Mouse (Mus musculus) bone marrow, adult 2 months (tissue): ENCODE measurements at regions not wholly inside any gene's neighbourhood (a gene's known extent, or its start where the extent isn't known, plus 50 kb on each side); places are given as distances from the start of the nearest gene placed in this dataset.

ENCODE experiments used
- H3K27ac ChIP-seq: fragments of 200-500 bp; 2 replicates; pipeline ENCODE4 v1.5.1; 2012; ENCODE audit warnings: low read depth, mild to moderate bottlenecking, control low read depth, inconsistent platforms, low read length; ENCODE audit not compliant: control insufficient read depth, poor library complexity, insufficient read depth
- H3K4me1 ChIP-seq: fragments of 200-500 bp; 2 replicates; pipeline ENCODE4 v1.6.1; 2011; ENCODE audit warnings: low read length; ENCODE audit not compliant: control insufficient read depth, insufficient read depth
- H3K4me3 ChIP-seq: fragments of 200-500 bp; replicated peaks from 2 replicates; pipeline ENCODE3; 2011; ENCODE audit warnings: mild to moderate bottlenecking, low read depth, low read length, control low read depth; ENCODE audit not compliant: control insufficient read depth
- CTCF ChIP-seq: fragments of 200-500 bp; IDR thresholded peaks from 2 replicates; pipeline ENCODE4 v1.5.1; 2011; ENCODE audit warnings: low read length, control low read depth; ENCODE audit not compliant: control insufficient read depth, insufficient read depth
- POLR2A ChIP-seq: fragments of 200-500 bp; IDR thresholded peaks from 2 replicates; pipeline ENCODE4 v1.6.1; 2011; ENCODE audit warnings: low read depth, mild to moderate bottlenecking, control low read depth, low read length, borderline replicate concordance; ENCODE audit not compliant: control insufficient read depth
- WGBS: fragments of 180-500 bp; shearing (Covaris S2); methylation state at CpG from one replicate; pipeline ENCODE4 v1.1.7; 2018; 5-methylcytosine and 5-hydroxymethylcytosine counted together

DNA sequence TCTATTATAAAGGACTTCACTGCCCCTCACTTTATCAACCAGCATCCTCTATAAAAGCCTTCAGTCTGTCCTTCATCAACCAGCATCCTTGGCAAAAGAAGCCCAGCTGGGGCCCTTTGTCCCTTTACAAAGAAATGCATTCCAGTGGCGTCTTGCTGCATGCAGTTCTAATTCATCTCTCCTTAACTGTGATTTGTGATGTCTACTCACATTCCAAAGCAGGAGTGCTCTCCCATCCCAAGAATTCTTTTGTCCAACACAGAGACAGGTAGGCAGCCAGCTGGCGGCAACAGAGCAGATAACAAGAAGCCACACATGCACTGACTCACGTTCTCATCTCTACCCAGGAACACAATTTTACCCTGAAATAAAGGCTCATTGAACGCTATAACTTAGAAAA, 323.9 kb upstream of the Adgrl2 start:
- TF ChIP-seq CTCF, result no peak
- TF ChIP-seq POLR2A, result no peak
- no peaks in the 10 kb centered on the region for H3K4me1 ChIP-seq
- H3K4me3 ChIP-seq, result no peak overlapping the region
- WGBS, result 81% methylated on average over 4 of the region's 4 CpGs
- no peak overlapping the region for H3K27ac ChIP-seq

DNA sequence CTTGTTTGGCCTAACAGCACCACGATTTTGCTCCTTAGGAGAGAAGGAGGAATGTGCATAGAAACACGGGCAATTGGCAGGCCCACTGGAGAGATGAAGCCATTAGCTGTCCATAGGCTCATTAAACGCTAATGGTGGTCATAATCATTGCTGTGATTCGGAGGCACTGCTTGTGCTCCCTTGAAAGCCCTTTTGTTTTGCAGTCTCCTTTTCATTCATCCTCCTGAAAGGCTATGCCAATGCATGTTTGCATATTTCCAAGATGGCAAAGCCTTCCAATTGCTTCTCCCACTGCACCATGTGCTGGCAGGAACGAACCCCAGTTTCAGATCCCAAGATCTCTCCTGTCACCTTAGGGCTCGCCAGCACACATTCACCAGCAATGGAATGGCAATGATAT, 322.9 kb upstream of the Adgrl2 start:
- H3K4me3 ChIP-seq, result no peak overlapping the region
- TF ChIP-seq CTCF, result no peak
- no peak for TF ChIP-seq POLR2A
- no peaks in the 10 kb centered on the region for H3K4me1 ChIP-seq
- WGBS, result 84% methylated on average over 6 of the region's 6 CpGs
- no peak overlapping the region for H3K27ac ChIP-seq

DNA sequence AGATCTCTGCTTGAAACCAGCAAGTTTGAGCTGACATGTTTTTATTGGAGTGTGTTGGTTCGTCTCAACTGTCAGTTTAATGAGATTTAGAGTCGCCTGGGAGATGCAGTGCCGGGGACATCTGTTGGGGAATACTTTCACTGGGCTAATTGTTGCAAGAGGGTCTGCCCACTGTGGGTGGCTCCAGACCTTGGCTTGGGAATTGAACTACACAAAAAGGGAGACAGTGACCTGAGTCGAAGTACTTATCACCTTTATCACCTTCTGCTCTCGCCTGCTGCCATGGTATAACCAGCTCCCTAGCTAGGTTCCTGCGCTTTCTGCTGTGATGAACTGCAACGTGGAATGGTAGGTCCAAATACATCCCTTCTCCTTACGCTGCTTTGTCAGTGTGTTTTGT, 321.2 kb upstream of the Adgrl2 start:
- H3K4me1 ChIP-seq, result no peaks in the 10 kb centered on the region
- H3K27ac ChIP-seq, result no peak overlapping the region
- H3K4me3 ChIP-seq, result no peak overlapping the region
- TF ChIP-seq POLR2A, result no peak
- no peak for TF ChIP-seq CTCF
- 79% methylated on average over 8 of the region's 8 CpGs for WGBS

DNA sequence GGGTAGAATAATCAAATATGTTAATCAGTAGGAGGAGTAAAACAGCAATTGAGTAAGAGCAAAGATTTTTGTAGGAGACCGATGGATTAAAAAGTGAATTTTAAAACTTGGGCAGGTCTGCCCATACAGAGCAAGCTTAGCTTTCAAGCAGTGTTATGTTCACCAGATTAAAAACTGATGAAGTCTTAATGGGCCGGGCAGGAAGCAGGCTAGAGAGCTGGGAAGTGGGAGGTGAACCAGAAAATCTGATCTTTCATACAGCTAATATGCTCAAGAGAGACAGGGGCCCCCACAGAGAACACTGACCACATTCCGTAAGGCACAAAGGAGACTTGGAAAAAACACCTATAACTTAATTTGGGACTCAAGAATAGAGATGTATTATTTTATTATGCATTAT, 316.4 kb upstream of the Adgrl2 start:
- TF ChIP-seq CTCF (no peak), POLR2A (no peak)
- Histone ChIP-seq H3K4me3 (no peak overlapping the region), H3K4me1 (no peaks in the 10 kb centered on the region), H3K27ac (no peak overlapping the region)
- WGBS, result 86% methylated on average over 3 of the region's 3 CpGs

DNA sequence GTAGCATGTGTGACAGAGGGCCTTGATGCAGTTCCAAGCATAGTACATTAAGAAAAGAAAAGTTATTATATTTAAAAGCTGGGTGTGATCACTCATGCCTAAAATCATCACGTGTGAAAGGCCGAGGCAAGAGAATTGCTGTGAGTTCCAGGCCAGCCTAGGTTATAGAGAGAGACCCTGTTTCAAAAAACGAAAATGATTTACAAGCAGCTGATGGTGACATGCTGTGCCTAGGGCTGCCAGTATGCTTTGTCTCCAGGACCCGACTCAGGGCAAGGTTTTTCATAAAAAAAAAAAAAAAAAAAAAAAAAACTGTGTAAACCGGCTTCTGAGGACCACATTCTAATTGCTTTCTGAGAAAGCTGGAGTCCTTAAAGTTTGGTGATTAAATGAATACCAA, 315.9 kb upstream of the Adgrl2 start:
- Histone ChIP-seq H3K27ac (no peak overlapping the region), H3K4me3 (no peak overlapping the region), H3K4me1 (no peaks in the 10 kb centered on the region)
- 70% methylated on average over 5 of the region's 5 CpGs for WGBS
- no peak for TF ChIP-seq POLR2A
- TF ChIP-seq CTCF, result no peak

DNA sequence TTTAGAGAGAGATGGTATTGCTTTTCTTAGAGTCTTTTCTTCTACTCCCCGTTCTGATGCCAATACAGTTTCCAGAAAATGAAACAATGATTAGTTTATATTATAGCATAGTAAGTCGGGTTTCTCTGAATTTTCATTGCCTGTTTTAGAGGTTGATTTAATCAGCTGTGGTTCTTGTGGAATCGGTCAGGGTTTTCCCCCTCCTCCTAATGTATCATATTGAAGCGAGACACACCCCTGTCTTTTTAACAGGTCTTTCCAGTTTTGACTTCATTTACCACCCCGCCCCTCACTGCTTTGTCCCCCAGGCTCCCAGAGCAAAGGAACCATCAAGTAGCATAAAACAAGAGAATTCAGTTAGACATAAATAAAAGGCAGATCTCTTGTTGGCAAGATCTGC, 315.1 kb upstream of the Adgrl2 start:
- TF ChIP-seq POLR2A, result no peak
- TF ChIP-seq CTCF, result no peak
- 35% methylated on average over 5 of the region's 5 CpGs for WGBS
- Histone ChIP-seq H3K4me1 (no peaks in the 10 kb centered on the region), H3K27ac (no peak overlapping the region), H3K4me3 (no peak overlapping the region)

DNA sequence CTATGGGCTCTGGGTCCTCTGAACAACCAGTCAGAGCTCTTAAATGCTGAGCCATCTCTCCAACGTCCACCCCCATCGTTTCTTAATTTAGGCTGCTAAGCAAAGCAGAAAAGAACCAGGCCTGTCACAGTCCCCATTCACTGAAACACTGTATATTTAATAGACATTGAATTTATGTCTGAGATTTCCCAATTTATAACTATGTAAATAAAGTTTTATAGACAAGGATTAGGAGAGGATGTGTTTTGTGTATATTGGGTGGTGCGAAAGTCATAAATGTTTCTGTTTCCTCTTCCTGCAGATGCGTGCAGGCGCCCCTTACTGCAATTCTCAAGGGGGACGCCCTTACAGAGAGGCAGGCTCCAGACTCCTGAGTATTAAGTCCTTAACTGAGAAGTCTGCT, 314.7 kb upstream of the Adgrl2 start:
- no peak overlapping the region for H3K27ac ChIP-seq
- TF ChIP-seq CTCF, result no peak
- no peak for TF ChIP-seq POLR2A
- no peak overlapping the region for H3K4me3 ChIP-seq
- H3K4me1 ChIP-seq, result no peaks in the 10 kb centered on the region
- WGBS, result 41% methylated on average over 6 of the region's 6 CpGs

DNA sequence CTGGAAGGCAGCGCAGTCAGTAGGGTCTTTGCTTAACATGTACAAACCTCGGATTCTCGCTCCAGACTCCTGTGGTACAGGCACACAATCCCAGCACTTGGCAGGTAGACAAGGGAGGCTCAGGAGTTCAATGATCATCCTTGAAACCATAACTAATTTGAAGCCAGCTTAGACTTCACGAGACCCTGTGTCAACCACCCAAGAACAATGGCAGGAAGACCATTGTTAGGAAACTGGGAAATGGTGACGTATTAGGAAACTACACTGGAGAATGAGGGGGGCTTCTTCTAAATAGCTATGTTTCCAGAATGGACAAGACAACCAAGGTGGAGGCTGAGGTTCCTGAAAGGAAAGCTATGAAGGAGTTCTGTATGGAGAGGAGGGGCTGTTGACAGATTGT, 313.1 kb upstream of the Adgrl2 start:
- no peaks in the 10 kb centered on the region for H3K4me1 ChIP-seq
- H3K4me3 ChIP-seq, result no peak overlapping the region
- H3K27ac ChIP-seq, result no peak overlapping the region
- 85% methylated on average over 5 of the region's 5 CpGs for WGBS
- TF ChIP-seq POLR2A (no peak), CTCF (no peak)

DNA sequence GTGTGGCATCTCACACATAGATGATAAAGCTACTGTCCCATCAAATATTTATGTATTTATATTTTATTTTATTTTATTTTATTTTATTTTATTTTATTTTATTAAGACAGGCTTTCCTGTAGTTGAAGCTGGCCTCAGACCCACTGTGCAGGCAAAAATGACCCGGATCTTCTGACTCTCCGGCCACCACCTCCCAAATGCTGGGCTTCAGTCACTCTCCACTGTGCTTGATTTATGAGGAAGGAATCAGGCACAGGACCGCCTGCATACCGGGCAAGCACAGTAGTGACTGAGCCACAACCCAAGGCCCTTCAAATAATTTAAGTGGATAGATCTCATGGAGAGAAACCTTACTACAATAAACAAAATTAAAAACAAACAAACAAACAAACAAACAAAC, 309.6 kb upstream of the Adgrl2 start:
- TF ChIP-seq CTCF (no peak), POLR2A (no peak)
- 80% methylated on average over 4 of the region's 4 CpGs for WGBS

DNA sequence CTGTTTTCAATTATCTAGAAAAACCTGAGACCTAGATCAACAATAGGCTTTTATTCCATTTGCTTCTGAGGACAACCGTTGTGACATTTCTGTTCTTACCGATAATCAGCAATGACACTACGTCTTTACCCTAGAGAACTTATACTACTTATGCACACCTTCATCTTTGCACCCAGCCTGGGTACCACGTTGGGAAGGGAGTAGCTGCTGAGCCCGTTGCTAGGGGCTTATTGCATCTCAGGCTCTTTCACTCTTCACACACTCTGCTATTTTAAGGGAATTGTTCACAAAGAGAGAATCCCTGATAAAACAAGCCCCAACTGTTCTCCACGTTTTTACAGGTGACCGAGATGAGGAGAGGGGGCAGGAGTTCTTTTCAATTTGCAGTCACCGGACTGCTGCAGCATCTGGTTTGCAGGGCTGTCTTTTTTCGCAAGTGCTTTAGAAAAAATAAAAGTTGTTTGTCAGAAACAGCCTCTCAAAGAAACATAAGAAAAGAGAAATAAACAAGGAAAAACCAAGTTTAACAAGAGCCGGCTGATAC, 306.1 kb upstream of the Adgrl2 start:
- WGBS, result 86% methylated on average over 10 of the region's 10 CpGs
- Histone ChIP-seq H3K4me3 (no peak overlapping the region), H3K4me1 (no peaks in the 10 kb centered on the region), H3K27ac (no peak overlapping the region)
- TF ChIP-seq CTCF, result no peak
- no peak for TF ChIP-seq POLR2A

More for the DNA sequence above, 309.6 kb upstream of the Adgrl2 start:
- no peaks in the 10 kb centered on the region for H3K4me1 ChIP-seq
- H3K27ac ChIP-seq, result no peak overlapping the region
- no peak overlapping the region for H3K4me3 ChIP-seq
